Mouse (Mus musculus) spleen, adult 2 months (tissue): Measurements from ENCODE around the gene Auh. TPM values are rescaled to one million over a fixed set of nuclear protein-coding genes. Genes with fewer than 3 reads are reported as not detected.

Source experiments
- DNase-seq, 2 experiments: peaks; one replicate each; pipeline versions ENCODE4 v3.0.0 to v3.0.0-alpha.2; 2012 to 2021; ENCODE audit warnings: low spot score in 2 of 2, low read depth in 1 of 2
- H3K27ac ChIP-seq: fragments of 200-500 bp; 2 replicates; pipeline ENCODE4 v1.5.1; 2012; ENCODE audit warnings: low read length, inconsistent platforms; ENCODE audit not compliant: insufficient read depth
- H3K27me3 ChIP-seq: fragments of 200-500 bp; 2 replicates; pipeline ENCODE4 v1.6.1; 2012; ENCODE audit warnings: mild to moderate bottlenecking, moderate library complexity, low read length, inconsistent platforms; ENCODE audit not compliant: control insufficient read depth, insufficient read depth
- H3K36me3 ChIP-seq: fragments of 200-500 bp; 2 replicates; pipeline ENCODE4 v1.6.1; 2012; ENCODE audit warnings: mild to moderate bottlenecking, low read length, inconsistent platforms; ENCODE audit not compliant: control insufficient read depth, insufficient read depth
- H3K4me1 ChIP-seq: fragments of 200-500 bp; 2 replicates; pipeline ENCODE4 v1.6.1; 2011; ENCODE audit warnings: inconsistent platforms; ENCODE audit not compliant: control insufficient read depth, insufficient read depth, insufficient read length
- H3K4me3 ChIP-seq: fragments of 200-500 bp; 2 replicates; pipeline ENCODE4 v1.5.1; 2011; ENCODE audit warnings: mild to moderate bottlenecking, inconsistent platforms; ENCODE audit not compliant: insufficient read depth, insufficient read length; ENCODE audit errors: extremely low read depth
- CTCF ChIP-seq: fragments of 200-500 bp; IDR thresholded peaks from 2 replicates; pipeline ENCODE4 v1.5.1; 2011; ENCODE audit warnings: mild to moderate bottlenecking, inconsistent platforms; ENCODE audit not compliant: insufficient read depth, insufficient read length, insufficient replicate concordance; ENCODE audit errors: extremely low read depth
- POLR2A ChIP-seq: fragments of 200-500 bp; IDR thresholded peaks from 2 replicates; pipeline ENCODE4 v1.6.1; 2011; ENCODE audit warnings: low read depth, low read length, inconsistent platforms
- WGBS: fragments of 180-500 bp; shearing (Covaris S2); methylation state at CpG from one replicate; pipeline ENCODE4 v1.1.7; 2018; 5-methylcytosine and 5-hydroxymethylcytosine counted together
- polyA plus RNA-seq: library from polyadenylated mRNA; depleted of rRNA; stranded (reverse); fragments of >200 nt; gene quantifications from 2 replicates; pipeline ENCODE4 v1.2.3, GENCODE M21; 2012

Gene Auh
- polyA plus RNA-seq, 1 experiment: 15.0 TPM

DNA sequence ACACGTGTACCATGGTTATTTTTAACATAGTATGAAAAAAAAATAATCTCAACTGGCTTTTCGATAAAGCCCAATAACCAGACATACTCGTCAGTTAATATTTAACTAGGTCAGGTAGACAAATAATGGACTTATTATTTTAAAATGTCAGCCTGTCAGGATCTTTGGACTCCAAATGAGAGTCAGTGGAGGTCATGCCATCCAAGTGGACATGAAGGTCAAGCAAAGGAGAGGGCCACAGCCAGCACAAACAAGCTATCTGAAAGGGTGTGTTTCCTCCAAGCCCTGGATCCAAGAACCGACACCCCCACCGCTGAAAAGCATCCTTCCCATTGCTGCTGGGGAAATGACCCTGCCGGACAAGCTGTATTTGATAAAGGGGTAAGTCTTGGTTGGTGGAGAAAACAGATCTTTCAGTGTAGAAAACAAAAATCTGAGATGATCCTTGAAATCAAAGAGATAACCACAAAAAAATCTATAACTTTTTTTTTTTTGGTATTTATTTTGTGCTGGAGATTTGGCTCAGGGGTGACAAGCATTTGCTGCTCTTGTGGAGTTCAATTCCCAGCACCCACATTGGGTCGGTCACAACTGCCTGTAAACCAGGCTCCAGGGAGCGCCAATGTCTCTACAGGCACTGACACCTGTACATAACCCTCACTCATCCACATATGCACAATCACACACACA, 96.9 kb downstream of the Auh start:
- DNase-seq: no peak
- peaks cover 4% of the 10 kb centered on the region; the same call in 1 of the 2 replicates for H3K36me3 ChIP-seq
- no peak overlapping the region for H3K27ac ChIP-seq
- 95% methylated on average over 8 of the region's 8 CpGs for WGBS
- TF ChIP-seq POLR2A: no peak
- no peak for TF ChIP-seq CTCF
- no peaks in the 10 kb centered on the region for H3K27me3 ChIP-seq
- peaks cover 3% of the 10 kb centered on the region; the same call in 1 of the 2 replicates for H3K4me1 ChIP-seq
- no peak overlapping the region for H3K4me3 ChIP-seq

DNA sequence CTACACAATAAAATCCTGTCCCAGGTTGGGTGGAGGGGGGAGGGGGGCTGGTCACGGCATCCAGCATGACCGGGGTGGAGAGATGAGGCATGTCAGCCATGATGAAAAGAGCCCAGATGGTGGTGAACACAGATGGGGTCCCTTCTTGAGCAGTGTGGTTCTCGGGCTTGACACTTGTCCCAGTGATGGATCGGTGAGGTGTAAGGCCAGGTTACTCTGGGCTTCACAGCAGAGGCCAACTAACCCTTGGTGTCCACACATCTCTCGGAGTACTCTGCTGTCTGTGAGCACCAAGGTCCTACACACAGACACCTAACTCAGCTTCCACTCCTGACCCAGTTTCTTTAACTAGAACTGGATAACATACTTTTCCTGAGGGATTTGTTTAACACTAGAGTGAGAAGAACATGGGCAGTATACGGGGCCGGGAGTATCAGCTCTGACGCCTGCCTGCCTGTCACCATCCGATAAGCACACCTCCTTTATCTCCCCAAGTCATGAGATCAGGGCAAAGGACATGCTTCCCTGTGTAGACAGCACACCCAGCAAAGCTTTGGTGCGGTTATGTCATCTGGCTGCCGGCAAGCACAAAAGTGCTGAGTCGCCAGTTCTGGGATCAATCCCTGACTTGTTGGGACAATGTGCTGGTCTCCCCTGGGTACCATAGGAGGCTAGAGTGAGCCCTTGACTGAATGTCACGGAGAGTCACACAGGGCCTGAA, 98.3 kb downstream of the Auh start:
- no peaks in the 10 kb centered on the region for H3K27me3 ChIP-seq
- no peak overlapping the region for H3K4me3 ChIP-seq
- no peak overlapping the region for H3K27ac ChIP-seq
- DNase-seq: no peak
- H3K36me3 ChIP-seq: peaks cover under 1% of the 10 kb centered on the region; the same call in 1 of the 2 replicates
- 86% methylated on average over 13 of the region's 13 CpGs for WGBS
- peaks cover 3% of the 10 kb centered on the region; the same call in 1 of the 2 replicates for H3K4me1 ChIP-seq
- TF ChIP-seq CTCF (no peak), POLR2A (no peak)

DNA sequence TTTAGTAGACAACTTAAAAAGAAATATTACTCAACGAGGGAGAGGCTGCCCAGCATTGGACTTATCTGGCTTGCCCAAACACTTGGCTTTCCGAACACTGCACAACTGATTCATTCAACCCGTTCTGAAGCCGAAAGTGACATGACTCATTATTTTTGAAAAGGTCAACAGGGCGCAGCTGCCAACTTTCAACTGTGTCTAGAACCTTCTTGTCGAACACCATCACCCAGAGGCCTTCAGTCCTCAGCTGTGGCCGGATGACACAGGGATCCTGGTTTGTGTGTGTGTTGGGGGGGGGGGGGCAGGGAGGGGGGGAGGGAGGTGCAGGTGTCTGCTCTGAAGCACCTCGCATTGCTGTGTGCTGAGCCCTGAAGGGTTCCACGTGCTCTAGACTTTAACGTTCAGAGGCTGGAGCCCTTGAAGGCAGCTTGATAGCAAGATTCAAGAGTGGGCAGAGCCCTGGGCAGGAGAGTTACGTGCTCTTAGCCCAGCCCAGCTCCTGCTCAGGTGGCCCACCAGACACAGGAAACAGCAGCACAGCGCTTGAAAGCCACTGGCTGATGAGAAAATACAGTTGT, 100.4 kb downstream of the Auh start:
- H3K4me1 ChIP-seq: peaks cover 3% of the 10 kb centered on the region; the same call in 1 of the 2 replicates
- no peak overlapping the region for H3K4me3 ChIP-seq
- 24% methylated on average over 12 of the region's 12 CpGs for WGBS
- H3K27me3 ChIP-seq: no peaks in the 10 kb centered on the region
- TF ChIP-seq CTCF (no peak), POLR2A (no peak)
- no peak overlapping the region for H3K27ac ChIP-seq
- DNase-seq: no peak
- H3K36me3 ChIP-seq: no peaks in the 10 kb centered on the region

DNA sequence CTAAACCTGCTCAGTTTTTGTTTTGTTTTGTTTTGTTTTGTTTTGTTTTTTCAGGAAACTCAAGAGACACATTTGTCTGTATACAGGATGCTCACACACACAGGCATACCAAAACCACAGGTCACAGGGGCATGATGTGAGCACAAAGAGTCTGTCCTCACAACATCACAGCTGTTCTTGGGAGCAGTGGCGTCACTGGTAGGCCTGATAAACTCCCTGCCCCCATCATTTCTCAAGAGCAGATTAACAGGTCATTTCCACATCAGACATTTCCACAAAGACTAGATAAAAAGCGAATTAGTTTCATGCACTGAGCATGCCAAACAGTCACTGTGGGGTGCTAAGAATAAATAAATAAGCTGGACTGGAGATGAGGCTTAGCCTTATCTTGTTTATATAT, 101.3 kb downstream of the Auh start:
- Histone ChIP-seq H3K36me3 (no peaks in the 10 kb centered on the region), H3K4me3 (no peak overlapping the region), H3K27me3 (no peaks in the 10 kb centered on the region), H3K4me1 (peaks cover 3% of the 10 kb centered on the region; the same call in 1 of the 2 replicates), H3K27ac (no peak overlapping the region)
- 78% methylated on average over 2 of the region's 2 CpGs for WGBS
- no peak for DNase-seq
- TF ChIP-seq CTCF (no peak), POLR2A (no peak)

- H3K4me1 ChIP-seq: peaks cover 3% of the 10 kb centered on the region; the same call in 1 of the 2 replicates
- no peak for TF ChIP-seq CTCF
- H3K36me3 ChIP-seq: no peaks in the 10 kb centered on the region
- DNase-seq: no peak
- H3K27me3 ChIP-seq: no peaks in the 10 kb centered on the region
- no peak overlapping the region for H3K27ac ChIP-seq
- no peak overlapping the region for H3K4me3 ChIP-seq
Observed at GRCm38 (mm10) chr13:52826666-52827065, 102.8 kb downstream of the Auh start.

DNA sequence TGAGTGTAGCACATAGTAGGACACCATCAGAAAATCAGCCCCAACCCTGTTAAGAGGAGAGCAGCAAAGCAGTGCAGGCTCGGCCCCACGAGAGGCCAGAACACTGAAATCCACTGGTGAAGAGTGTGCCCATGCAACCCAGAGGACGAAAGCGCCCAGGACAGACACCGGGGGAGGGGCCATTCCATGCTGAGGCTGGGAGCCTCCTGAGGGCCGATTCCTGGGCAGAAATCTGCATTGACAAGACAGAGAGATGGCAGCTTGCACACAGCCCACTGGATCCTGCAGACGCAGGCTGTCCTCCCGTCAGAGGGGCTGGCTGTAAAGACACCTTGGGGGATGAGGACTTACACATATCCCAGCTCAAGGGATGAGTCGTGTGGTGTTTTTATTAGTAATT, 104.7 kb downstream of the Auh start:
- H3K27ac ChIP-seq: no peak overlapping the region
- no peak for DNase-seq
- no peak for TF ChIP-seq CTCF
- no peak for TF ChIP-seq POLR2A
- no peaks in the 10 kb centered on the region for H3K27me3 ChIP-seq
- H3K36me3 ChIP-seq: no peaks in the 10 kb centered on the region
- H3K4me3 ChIP-seq: no peak overlapping the region
- WGBS: 80% methylated on average over 9 of the region's 9 CpGs
- peaks cover 3% of the 10 kb centered on the region; the same call in 1 of the 2 replicates for H3K4me1 ChIP-seq
